Mouse (Mus musculus): ENCODE data around the gene Syn3.
A peak's percentile ranks its signal among the peaks of the same experiment; 100 is the strongest.

- TF ChIP-seq POLR2A (IDR thresholded peaks at IDR 0.05; ENCODE audit: insufficient read depth, low read length) (no peak), CTCF (IDR thresholded peaks at IDR 0.05; ENCODE audit: low read depth, low read length) (peak; percentile 81)
Measured at GRCm38 (mm10) chr10:86483968-86484367, 14.7 kb downstream of the Syn3 start.

Data from ES-Bruce4 (cell line).